Mouse (Mus musculus): ENCODE data around the gene Trnp1.
A peak's percentile ranks its signal among the peaks of the same experiment; 100 is the strongest.

The Trnp1 gene

DNA sequence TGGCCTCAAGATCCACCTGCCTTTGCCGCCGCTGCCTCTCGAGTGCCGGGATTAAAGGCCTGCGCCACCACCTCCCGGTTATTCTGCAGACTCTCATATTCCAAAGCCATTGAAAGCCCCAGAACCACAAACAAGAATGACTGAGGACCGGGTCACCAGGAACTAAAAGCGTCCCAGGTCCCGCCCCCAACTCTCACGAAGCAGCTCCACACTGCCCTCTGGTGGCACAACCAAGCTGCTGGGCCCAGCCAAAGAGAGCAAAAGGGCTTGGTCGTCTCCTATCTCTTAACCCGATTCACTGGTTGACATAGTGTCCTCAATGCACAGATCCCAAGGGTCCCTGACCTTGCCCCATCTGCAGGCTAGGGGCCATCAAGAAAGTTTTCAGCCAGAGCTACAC is 3.9 kb downstream of the Trnp1 start:
- peak; percentile 87 for DNase-seq (ENCODE audit: extremely low spot score)

- no peak for DNase-seq (ENCODE audit: extremely low spot score)
Observed at GRCm38 (mm10) chr4:133493895-133494294, 4.5 kb downstream of the Trnp1 start.

GRCm38 (mm10) chr4:133491800-133492199 is 6.5 kb downstream of the Trnp1 start:
- peak; percentile 28 for DNase-seq (ENCODE audit: extremely low spot score)

DNA sequence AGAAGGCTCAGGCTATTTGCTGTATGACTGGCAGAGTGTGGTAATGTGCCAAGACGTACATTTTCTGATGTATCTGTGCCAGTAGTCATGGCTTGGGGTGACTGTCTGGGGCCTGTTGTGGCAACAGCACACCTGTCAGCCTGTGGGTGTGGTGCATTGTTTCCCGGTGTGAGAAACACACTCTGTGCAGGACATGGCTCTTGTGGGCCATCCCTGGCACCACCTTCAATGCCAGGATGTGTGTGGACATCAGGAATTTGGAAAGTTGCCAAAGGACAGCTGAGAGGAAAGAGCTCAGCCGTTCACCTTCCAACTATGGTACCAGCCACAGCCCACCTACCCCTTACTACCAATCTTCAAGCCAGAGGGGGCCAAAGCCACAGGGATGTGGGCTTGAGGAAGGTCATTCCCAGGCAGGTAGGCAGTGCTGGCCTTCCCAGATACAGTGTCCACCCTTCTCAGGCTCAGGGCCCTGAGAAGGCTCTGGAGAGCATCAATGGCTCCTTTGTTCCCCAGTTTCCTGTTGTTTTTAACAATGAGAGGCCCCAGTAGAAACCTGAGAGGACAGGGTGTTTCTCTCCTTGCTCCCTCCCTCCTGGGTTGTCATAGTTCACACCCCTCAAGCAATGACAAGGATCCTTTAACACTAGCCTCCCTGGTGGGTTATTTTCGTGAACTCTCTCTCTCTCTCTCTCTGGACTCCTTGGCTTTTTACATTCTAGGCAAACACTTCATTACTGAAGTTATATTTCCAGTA is 8.7 kb downstream of the Trnp1 start:
- no peak for DNase-seq (ENCODE audit: extremely low spot score)

DNA sequence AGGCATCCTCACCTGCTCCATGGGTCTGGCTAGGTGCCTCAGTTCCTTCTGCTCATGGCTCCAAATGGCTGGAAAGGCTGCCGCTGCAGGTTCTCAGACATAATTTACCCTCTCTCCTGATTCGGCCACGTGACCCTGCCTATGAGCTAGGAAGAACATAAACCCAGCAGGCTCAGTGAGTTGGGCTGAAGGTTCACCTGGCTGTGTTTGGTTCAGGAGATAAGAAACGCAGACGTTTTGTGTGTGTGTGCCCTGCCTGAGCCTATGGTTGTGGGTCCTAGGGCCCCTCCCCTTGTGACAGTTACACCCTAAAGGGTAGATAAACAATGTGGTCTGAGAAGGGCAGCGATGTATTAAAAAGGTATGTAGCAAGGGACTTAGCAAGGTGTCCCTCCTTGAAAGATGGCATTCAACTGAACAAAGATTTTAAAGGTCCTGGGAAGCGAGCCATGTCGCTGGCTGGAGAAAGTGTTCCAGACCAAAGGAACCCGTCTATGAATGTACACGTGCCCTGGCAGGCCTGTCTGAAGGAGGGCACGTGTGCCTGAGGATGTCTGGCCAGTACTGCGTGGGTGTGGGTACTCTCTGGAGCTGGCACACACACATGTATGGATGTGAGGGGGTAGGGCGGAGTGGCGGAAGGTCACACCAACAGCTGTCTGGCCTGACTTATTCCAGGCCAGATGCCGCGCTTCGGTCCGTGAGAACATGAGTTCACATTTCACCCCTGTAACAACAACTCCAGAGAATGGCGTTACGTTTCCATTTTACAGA is 9.5 kb downstream of the Trnp1 start:
- no peak for DNase-seq (ENCODE audit: extremely low spot score)

GRCm38 (mm10) chr4:133486673-133487357 is 11.5 kb downstream of the Trnp1 start:
- DNase-seq (ENCODE audit: extremely low spot score): no peak

DNA sequence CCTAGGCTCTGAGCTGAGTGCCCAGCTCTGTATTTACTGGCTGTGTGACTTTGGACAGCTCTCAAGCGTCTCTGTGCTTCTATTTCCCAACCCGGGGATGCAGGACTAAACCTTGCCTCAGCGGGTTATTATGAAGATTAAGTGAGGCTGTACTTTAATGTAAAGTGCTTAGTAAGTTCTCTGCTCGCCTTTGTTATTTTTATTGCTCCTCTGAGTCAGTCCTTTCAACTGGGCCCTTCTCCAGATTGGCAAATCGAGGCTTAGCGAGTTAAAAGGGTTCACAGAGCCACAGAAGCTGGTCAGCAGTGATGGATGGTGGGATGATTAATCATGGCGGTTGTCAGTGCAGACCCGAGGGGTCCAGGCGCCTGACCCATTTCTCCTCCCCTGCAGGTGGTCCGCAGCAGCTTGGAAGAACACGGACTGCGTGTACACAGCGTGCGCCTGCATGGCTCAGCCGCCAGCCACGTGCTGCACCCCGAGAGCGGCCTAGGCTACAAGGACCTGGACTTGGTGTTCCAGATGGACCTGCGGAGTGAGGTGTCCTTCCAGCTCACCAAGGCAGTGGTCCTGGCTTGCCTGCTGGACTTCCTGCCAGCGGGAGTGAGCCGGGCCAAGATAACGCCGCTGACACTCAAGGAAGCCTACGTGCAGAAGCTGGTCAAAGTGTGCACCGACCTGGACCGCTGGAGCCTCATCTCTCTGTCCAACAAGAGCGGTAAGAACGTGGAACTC is 12.5 kb downstream of the Trnp1 start:
- DNase-seq (ENCODE audit: extremely low spot score): no peak

DNA sequence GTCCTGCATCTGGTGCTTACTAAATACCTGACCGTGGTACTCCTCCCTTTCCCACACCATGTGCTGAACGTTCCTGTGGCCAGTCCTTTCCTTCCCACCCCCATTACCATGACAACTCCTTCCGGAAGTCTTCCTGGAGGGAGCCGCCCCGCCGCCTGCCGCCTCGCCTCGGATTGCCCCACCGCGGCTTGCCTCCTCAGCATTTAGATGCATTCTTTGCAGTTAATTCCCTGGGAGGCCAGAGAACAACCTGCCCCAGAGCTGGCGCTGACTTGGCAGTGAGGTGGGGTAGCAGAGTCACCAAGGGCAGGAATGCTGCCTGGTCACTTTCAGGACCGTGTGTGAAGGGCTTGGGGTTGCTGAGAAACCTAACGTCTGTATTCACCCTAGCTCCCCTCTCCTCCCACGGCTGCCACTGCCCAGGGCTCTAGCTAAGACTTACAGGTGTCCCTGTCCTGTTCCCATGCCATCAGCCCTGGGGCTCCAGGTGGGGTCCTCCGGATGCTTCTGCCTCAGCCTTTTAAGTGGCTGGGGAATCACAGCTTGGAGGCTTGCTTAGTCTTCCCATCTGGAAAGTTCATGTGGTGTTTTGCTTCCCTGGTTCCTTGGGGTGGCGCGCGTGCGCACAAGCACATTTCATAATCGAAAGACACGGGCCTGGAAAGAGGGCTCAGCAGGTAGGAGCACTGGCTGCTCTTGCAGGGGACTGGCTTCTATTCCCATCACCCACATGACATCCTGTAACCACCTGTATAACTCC is 13.9 kb downstream of the Trnp1 start:
- peak; percentile 45 for DNase-seq (ENCODE audit: extremely low spot score)

GRCm38 (mm10) chr4:133482479-133482878 is 15.9 kb downstream of the Trnp1 start:
- DNase-seq (ENCODE audit: extremely low spot score): no peak

- DNase-seq (ENCODE audit: extremely low spot score): no peak
Observed at GRCm38 (mm10) chr4:133481488-133481887, 16.9 kb downstream of the Trnp1 start.

DNA sequence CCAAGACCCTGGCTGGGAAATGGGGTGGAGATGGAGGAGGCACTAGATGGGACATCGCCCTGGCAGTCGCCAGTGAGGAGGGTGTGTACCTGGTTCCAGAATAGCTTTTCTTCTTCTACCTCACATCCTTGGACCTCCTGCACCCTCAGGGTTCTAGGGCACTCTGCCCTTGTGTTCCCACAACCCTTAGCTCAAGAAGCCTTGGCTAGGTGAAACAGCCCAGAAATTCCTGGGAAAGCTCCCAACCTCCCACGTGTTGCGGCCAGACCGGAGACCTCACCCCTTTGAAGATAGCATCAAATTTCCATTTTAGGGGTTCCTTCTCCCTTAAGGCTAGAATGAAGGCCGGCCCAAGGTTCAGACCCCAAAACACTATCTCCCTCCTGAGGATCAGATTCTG is 17.6 kb downstream of the Trnp1 start:
- DNase-seq (ENCODE audit: extremely low spot score): no peak

DNA sequence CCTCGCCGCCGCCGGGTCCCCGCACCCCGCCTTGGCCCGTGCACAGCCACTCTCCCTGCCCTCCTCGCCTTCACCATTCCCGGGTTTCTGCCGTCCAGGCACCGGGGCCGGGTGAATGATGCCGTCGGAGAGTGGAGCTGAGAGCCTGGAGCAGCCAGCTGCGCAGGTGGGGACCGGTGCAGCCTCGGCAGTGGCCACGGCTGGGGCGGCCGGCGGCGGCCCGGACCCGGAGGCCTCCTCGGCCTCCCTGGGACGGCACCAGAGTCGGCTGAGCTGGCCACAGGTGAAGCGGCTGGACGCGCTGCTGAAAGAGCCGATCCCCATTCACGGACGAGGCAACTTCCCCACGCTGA is 18.2 kb downstream of the Trnp1 start:
- DNase-seq (ENCODE audit: extremely low spot score): no peak

GRCm38 (mm10) chr4:133479458-133480184 is 18.7 kb downstream of the Trnp1 start, which contains the start of gene Tent5b:
TSS of gene Tent5b (plus strand) at chr4:133480132.
- peak; percentile 99 for DNase-seq (ENCODE audit: extremely low spot score)

GRCm38 (mm10) chr4:133473833-133474232 is 24.5 kb downstream of the Trnp1 start:
- DNase-seq (ENCODE audit: extremely low spot score): no peak

- DNase-seq (ENCODE audit: extremely low spot score): no peak
Observed at GRCm38 (mm10) chr4:133471135-133471821, 27.1 kb downstream of the Trnp1 start.

- peak; percentile 22 for DNase-seq (ENCODE audit: extremely low spot score)
Observed at GRCm38 (mm10) chr4:133469122-133469521, 29.2 kb downstream of the Trnp1 start.

DNA sequence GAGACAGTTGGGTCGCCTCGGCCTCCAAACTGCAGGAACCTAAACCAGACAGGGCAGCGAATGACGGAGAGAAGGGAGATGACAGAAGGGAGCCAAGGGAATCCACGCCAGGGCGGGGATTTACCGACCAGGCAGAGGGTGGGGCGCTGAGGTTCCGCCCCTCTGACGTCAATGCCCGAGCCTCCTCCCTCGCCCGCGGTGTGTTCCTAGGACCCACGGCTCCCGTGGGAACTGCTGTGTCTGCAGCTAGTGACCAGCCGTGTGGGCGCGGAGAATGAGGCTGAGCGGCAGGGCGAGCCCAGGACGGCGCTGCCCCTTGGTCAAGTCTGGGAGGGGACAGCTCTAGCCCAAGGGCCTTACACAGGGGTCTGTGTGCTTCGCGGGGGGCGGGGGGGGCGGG is 30.3 kb downstream of the Trnp1 start:
- DNase-seq (ENCODE audit: extremely low spot score): peak; percentile 68

DNA sequence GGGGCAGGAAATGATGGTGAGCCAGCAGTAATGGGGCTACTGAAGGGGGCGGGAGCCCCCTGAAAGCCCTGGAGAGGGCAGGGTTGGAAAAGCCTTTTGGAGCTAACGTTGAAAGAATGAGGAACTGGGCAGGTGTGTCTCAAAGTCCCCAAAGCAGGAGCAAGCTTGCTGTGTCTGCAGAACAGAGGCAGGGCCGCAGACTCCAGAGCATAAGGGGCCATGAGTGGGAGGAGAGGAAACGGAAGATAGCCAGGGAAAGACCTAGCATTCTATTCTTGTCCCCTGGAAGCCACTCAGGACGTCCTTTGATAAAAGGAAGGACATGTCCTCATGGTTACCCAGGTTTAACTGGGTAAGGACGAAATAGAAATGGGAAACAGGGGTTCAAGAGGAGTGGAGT is 35.2 kb downstream of the Trnp1 start:
- no peak for DNase-seq (ENCODE audit: extremely low spot score)

- no peak for DNase-seq (ENCODE audit: extremely low spot score)
Observed at GRCm38 (mm10) chr4:133461362-133461761, 37.0 kb downstream of the Trnp1 start.

DNA sequence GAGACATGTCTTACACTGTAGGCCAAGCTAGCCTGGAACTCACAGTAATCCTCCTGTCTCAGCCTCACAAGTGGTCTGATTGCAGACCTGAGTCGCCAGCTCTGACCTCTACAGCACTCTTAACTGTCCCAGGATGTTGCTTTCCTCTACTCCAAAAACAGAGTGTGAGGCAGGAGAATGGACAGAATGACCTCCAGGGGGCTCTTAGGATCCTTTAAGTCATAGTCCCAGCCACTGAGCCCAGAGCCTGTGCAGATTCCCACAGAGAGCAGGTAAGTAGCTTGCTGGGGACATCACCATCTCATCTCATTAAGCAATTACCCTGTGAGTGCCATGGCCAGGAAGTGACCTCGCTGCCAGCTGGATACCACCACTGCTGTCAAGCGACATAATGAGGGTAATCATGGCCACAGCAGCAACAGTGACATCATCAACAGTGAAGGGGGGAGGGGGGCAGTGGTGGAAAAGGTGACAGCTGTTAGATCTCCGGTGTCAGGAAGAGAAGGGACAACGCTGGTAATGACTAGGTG is 37.5 kb downstream of the Trnp1 start:
- no peak for DNase-seq (ENCODE audit: extremely low spot score)

Measured in embryo, embryonic 9.5 days (tissue).